Mouse (Mus musculus) left cerebral cortex, postnatal 14 days (tissue): ENCODE measurements around the gene Mpi. TPM values are rescaled to one million over a fixed set of nuclear protein-coding genes. Genes with fewer than 3 reads are reported as not detected.

Experiments
- DNase-seq, 2 experiments: peaks; one replicate each; pipeline ENCODE4 v3.0.0; 2021 to 2022; ENCODE audit warnings: low spot score in 2 of 2, mixed read lengths in 1 of 2
- intact Hi-C: fragments of 180-260 bp; cut with DNase I; formaldehyde crosslinking; loops from one replicate; pipeline ENCODE4 v1.15.1; 2025
- total RNA-seq, 2 experiments: library from RNA; stranded (reverse); gene quantifications; 2 replicates each; pipeline ENCODE4 v1.2.3; 2021

Gene Mpi
- total RNA-seq, 2 experiments from 2014 or later: 73.3 to 82.3 TPM

DNA sequence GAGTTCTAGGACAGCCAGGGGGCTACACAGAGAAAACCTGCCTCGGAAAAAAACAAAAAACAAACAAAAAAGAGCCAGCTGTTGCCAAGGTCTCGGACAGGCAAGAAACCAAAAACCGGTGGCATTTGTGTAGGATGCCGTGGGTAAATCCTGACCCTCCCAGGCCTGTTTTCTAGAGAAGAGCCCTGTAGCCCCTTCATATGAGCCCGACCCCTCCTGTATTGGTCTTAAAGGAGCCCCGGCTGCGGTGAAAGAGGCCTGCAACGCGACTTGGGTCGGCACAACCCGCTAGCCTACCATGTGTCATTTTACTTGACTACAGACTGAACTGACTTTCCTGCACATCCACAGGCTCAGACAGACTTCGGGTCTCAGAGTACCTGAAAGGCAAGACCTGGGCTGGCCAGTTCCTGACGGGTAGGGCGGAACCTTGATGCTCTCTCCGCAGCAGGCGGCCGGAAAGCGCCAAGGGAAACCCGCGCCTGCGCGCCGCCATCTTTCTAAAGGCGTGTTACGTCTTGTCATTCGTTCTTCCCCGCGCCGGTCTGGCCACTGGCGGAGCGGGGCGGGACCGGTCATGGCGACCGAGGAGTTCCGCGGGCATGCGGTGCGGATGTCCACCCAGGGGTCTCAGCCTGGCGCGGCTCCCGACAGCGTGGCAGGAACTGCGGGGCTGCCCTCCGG is 15.4 kb downstream of the Mpi start, which contains the start of gene Fam219b:
TSS of gene Fam219b (plus strand) at position 485 of the 684 bp plus-strand sequence.
- peak; percentile 91 to 95 for DNase-seq
- intact Hi-C loops: no loop called here

DNA sequence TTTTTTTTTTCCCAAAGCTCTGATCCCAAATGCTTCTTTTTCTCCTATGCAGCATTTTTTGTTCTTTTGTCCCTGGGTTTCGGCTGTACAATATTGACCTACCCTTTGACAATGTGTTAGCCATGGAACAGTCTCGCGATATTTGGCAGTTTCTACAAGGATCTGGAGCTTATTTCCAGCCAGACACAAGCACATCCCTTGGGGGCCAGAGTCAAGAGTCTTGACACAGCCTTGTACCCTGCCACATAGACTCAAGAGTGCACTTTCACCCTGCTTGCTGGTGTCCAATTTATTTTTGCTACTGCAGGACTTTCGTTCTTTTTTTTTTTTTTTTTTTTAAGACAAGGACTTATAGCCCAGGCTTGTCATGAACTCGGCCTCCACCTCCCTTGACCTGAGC is 16.2 kb downstream of the Mpi start:
- no peak for DNase-seq
- intact Hi-C loops: no loop called here

DNA sequence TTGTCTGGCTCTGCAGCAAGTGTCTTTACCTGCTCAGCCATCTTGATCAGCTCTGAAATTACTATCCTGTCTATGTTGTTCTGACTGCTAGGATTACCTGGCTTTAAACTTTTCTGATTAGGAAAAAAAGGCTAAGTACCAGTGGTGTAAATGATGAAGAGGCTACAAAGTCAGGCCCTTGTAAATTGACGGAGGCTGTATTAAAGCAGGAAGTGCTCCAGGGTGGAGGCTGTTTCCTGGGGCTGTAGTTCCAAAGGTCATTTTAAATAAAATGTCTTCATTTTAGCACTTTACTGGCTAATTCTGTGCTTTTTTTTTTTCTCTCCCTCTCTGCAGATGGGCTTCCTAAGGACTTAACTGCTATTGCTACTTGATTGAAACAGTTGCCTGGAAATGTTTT is 20.6 kb downstream of the Mpi start:
- intact Hi-C loops: no loop called here
- DNase-seq: no peak

DNA sequence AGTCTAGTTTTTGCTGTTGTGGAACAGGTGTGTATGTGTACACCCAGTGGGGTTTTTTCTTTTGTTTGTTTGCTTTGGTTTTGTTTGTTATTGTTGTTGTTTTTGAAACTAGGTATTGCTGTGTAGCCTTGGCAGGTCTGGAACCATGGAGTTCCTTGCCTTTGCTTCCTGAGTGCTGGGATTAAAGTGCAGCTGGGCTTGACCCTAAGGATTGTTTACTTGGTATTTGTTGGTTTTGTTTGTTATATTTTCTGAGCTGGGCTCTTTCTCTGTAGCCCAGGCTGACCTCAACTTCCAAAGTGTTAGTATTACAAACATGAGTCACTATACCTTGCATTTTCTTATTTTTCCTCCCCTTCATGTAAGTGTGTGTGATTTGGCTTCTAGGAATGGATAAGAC is 26.1 kb downstream of the Mpi start:
- DNase-seq: no peak
- intact Hi-C loops: no loop called here

DNA sequence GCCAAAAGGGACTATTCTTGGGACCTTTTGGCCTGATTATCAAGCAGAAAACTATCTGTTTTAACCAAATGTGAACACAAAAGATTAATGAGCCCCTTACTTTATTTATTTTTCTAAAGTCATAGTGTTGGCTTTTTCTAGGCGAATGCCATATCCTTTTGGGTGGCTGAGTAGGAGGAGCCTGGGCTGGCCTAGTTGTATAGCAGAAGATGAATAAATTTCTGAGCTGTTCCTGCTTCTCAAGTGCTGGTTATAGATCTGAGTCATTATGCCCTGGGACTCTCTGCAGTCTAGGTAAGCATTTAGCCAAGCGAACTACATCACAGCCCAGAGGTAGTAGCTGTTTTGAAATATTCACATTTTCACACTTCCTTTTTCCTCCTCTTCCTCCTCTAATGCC is 27.0 kb downstream of the Mpi start:
- intact Hi-C loops: no loop called here
- DNase-seq: no peak

- no peak for DNase-seq
- intact Hi-C loops: loop anchor here (5.0 kb wide), 1 partner anchor 128 kb away; the partner anchor contains the start of gene Csk
Measured at GRCm38 (mm10) chr9:57524439-57524838, 28.1 kb downstream of the Mpi start.

- DNase-seq: peak in 1 of 2 experiments; percentile 62
- intact Hi-C loops: loop anchor here (5.0 kb wide), 1 partner anchor 129 kb away; the partner anchor contains the start of gene Csk
Measured at GRCm38 (mm10) chr9:57523754-57524153, 28.8 kb downstream of the Mpi start.

DNA sequence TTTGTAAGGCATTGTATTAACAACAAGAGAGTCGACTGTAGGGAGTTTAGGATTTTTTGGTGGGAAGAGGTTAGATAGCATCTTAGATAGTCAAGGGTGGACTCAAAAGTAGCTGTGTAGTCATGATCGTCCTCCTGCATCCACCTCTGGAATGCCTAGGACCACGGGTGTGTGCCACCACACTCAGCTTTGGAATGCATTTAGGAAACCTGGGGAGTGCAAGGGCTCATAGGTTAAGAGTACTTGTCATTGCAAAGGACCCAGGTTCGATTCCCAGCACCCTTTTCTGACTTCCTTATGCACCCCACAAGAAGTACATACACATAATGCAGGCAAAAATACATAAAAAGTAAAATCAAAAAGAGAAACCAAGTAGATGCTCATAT is 29.7 kb downstream of the Mpi start:
- intact Hi-C loops: loop anchor here (5.0 kb wide), 1 partner anchor 129 kb away; the partner anchor contains the start of gene Csk
- DNase-seq: no peak

DNA sequence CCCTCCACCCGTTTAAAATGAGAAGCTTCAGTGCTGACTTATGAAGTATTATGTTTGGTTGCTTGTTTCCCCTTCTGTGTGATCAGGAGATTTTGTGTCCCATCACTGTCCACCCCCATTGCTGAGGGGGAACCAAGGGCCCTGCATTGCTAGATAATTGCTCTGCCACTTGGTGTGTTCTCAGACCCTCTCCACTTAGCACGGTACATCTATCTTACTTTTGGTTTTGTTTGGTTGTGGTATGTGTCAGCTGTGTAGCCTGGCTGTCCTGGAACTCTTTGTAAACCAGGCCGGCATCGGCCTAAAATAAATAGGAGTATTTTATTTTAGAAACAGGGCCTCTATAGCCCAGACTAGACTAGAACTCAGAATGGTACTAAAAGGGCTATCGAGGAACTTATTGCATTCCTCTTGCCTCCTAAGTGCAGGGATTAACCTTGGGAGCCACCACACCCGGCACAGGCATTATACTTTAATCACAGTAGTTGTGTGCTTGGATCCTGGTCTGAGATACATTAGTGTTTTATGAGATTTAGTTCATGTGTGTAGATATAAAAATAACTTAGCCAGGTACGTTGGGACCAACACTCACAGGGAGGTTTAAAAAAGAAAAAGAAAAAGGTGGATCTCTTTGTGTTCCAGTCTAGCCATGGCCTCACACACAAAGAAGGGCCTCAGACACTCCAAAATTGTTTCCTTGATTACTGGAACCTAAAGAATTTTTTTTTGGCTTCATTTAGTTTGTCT is 30.3 kb downstream of the Mpi start:
- DNase-seq: no peak
- intact Hi-C loops: loop anchor here (5.0 kb wide), 1 partner anchor 130 kb away; the partner anchor contains the start of gene Csk

GRCm38 (mm10) chr9:57521056-57521911 is 31.3 kb downstream of the Mpi start, which contains the start of gene Cox5a:
TSS of gene Cox5a (plus strand) at chr9:57521274.
- intact Hi-C loops: loop anchor here (5.0 kb wide), 1 partner anchor 131 kb away; the partner anchor contains the start of gene Csk
- peak; percentile 94 for DNase-seq

DNA sequence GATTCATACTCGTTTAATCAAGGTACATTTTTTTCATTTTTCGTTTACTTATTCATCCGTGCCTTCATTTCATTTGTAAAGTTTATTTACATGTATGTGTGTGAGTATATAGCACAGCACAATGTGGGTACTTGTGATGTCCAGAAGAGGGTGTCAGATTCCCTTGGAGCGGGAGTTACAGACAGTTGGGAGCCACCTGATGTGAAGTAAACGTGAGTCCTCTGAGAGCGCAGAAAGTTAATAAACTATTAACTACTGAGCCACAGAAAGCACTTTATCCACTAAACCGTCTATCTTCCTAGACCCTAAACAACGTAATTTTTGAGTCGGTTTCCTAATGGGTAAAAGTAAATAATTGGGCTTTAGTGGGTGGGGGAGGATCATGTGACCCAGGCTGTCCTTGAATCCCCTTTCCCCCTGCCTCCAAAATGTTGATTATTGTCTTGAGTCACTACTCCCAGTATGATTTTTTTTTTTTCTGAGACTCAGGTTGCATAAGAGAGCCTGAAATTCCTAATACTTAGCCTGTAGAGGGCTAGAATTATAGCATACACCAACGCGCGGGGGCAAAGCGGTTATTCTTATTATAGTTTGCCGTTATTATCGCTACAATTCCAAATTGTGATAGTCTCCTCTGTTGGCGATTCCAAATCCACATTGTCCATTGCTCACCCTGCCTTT is 32.0 kb downstream of the Mpi start:
- intact Hi-C loops: loop anchor here (5.0 kb wide), 1 partner anchor 132 kb away; the partner anchor contains the start of gene Csk
- DNase-seq: no peak

DNA sequence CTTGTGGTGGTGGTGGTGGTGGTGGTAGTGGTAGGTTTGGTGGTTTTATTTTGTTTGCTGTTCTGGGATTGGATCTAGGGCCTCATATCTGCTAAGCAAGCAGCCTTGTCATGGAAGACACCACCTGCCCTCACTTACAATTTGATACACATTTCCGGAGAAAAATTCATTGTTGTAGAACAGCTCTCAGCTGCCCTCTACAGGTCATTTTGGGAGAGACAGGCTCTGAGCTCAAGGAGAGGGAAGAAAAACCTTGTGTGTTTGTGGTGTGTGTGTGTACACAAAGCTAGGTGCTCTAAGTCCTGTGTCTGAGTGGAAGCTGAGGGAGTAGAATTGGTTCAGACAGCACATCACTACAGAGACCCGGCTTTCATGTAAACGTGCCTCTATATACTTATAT is 35.5 kb downstream of the Mpi start:
- peak; percentile 71 to 75 for DNase-seq
- intact Hi-C loops: loop anchor here (1.0 to 10.0 kb wide), 3 partner anchors 32 to 312 kb away; partner anchors contain the start of gene Scamp5

- intact Hi-C loops: loop anchor here (10.0 kb wide), 2 partner anchors 46 to 306 kb away; partner anchors contain the start of gene Scamp5
- DNase-seq: no peak
Measured at GRCm38 (mm10) chr9:57510577-57510976, 42.0 kb downstream of the Mpi start.

DNA sequence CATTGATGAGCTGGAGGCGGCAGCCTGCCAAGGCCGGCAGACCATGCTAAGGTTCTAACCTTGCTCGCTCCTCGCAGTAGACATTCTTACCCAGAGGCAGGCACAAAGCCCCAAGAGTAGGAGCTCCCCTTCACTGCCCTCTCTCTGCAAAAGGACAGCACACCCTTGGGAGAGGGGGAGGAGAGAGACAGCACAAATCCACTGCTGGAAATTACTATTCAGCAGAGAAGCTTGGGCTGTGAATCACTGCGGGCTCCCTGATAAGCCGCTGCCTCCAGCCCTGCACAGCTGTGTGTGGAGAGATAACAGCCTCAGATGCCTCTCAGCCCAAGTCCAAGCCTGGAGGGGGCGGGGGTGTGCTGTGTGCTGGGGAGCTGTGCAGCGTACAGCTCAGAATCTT is 46.9 kb downstream of the Mpi start:
- peak; percentile 58 to 78 for DNase-seq
- intact Hi-C loops: no loop called here

- no peak for DNase-seq
- intact Hi-C loops: no loop called here
Measured at GRCm38 (mm10) chr9:57504891-57505290, 47.7 kb downstream of the Mpi start.

DNA sequence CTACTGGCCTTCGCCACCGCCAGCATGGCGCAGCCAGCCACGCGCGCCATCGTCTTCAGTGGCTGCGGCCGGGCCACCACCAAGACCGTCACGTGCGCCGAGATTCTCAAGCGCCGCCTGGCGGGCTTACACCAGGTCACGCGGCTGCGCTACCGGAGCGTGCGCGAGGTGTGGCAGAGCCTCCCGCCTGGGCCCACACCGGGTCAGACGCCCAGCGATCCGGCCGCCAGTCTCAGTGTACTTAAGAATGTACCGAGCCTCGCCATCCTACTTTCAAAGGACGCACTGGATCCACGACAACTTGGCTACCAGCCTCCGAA is 48.2 kb downstream of the Mpi start:
- peak in 1 of 2 experiments; percentile 67 for DNase-seq
- intact Hi-C loops: no loop called here

- peak in 1 of 2 experiments; percentile 55 for DNase-seq
- intact Hi-C loops: no loop called here
Measured at GRCm38 (mm10) chr9:57503622-57504380, 48.8 kb downstream of the Mpi start, which contains the start of gene Rpp25. TSS of gene Rpp25 (plus strand) at chr9:57504026.
